Mouse (Mus musculus): Measurements from ENCODE around the gene Gm20388. TPM values are rescaled to one million over a fixed set of nuclear protein-coding genes. Genes with fewer than 3 reads are reported as not detected.
"Not testable (repeated sequence)": the region's sequence is repeated elsewhere in the genome, so short reads cannot be mapped to it uniquely, and the experiment has no call there.

Gene Gm20388
- polyA plus RNA-seq, 1 experiment from 2014 or later = not detected

GRCm38 (mm10) chr8:120325172-120325767, 414.6 kb downstream of the Gm20388 start:
- no peak overlapping the region for H3K9ac ChIP-seq (ENCODE audit: low read length)
- no peak overlapping the region for H3K4me2 ChIP-seq
- DNase-seq (ENCODE audit: low spot score, missing footprints) (no peak), ATAC-seq (ENCODE audit: low FRiP score) (no peak)
- 77% methylated on average over 5 of the region's 5 CpGs for WGBS
- no peaks in the 10 kb centered on the region for H3K36me3 ChIP-seq (ENCODE audit: control insufficient read depth, insufficient read depth, low read length)
- H3K4me3 ChIP-seq (ENCODE audit: low read depth, low read length) = no peak overlapping the region
- peaks cover 41% of the 10 kb centered on the region for H3K4me1 ChIP-seq (ENCODE audit: control insufficient read depth, insufficient read depth, low read length)
- no peaks in the 10 kb centered on the region for H3K27me3 ChIP-seq (ENCODE audit: control insufficient read depth, insufficient read depth, low read length)
- no peaks in the 10 kb centered on the region for H3K9me3 ChIP-seq (ENCODE audit: control insufficient read depth, low read length)
- H3K27ac ChIP-seq (ENCODE audit: low read depth, low read length) = no peak overlapping the region

- WGBS = 46% methylated on average over 3 of the region's 3 CpGs
- Histone ChIP-seq H3K4me3 (ENCODE audit: low read depth, low read length) (no peak overlapping the region), H3K4me1 (ENCODE audit: control insufficient read depth, insufficient read depth, low read length) (peaks cover 38% of the 10 kb centered on the region), H3K9me3 (ENCODE audit: control insufficient read depth, low read length) (no peaks in the 10 kb centered on the region), H3K9ac (ENCODE audit: low read length) (no peak overlapping the region), H3K36me3 (ENCODE audit: control insufficient read depth, insufficient read depth, low read length) (no peaks in the 10 kb centered on the region), H3K27ac (ENCODE audit: low read depth, low read length) (no peak overlapping the region), H3K4me2 (no peak overlapping the region), H3K27me3 (ENCODE audit: control insufficient read depth, insufficient read depth, low read length) (no peaks in the 10 kb centered on the region)
- DNase-seq (ENCODE audit: low spot score, missing footprints) (no peak), ATAC-seq (ENCODE audit: low FRiP score) (no peak)
These were observed 416.5 kb downstream of the Gm20388 start for GRCm38 (mm10) chr8:120327131-120327554.

- H3K36me3 ChIP-seq (ENCODE audit: control insufficient read depth, insufficient read depth, low read length) = no peaks in the 10 kb centered on the region
- no peak overlapping the region for H3K4me3 ChIP-seq (ENCODE audit: low read depth, low read length)
- 90% methylated on average over 13 of the region's 13 CpGs for WGBS
- H3K27me3 ChIP-seq (ENCODE audit: control insufficient read depth, insufficient read depth, low read length) = no peaks in the 10 kb centered on the region
- H3K27ac ChIP-seq (ENCODE audit: low read depth, low read length) = no peak overlapping the region
- H3K4me1 ChIP-seq (ENCODE audit: control insufficient read depth, insufficient read depth, low read length) = peaks cover 24% of the 10 kb centered on the region
- H3K9me3 ChIP-seq (ENCODE audit: control insufficient read depth, low read length) = no peaks in the 10 kb centered on the region
- H3K9ac ChIP-seq (ENCODE audit: low read length) = no peak overlapping the region
- DNase-seq (ENCODE audit: low spot score, missing footprints) (no peak), ATAC-seq (ENCODE audit: low FRiP score) (no peak)
- no peak overlapping the region for H3K4me2 ChIP-seq
These were observed 417.9 kb downstream of the Gm20388 start for GRCm38 (mm10) chr8:120328361-120329022.

DNA sequence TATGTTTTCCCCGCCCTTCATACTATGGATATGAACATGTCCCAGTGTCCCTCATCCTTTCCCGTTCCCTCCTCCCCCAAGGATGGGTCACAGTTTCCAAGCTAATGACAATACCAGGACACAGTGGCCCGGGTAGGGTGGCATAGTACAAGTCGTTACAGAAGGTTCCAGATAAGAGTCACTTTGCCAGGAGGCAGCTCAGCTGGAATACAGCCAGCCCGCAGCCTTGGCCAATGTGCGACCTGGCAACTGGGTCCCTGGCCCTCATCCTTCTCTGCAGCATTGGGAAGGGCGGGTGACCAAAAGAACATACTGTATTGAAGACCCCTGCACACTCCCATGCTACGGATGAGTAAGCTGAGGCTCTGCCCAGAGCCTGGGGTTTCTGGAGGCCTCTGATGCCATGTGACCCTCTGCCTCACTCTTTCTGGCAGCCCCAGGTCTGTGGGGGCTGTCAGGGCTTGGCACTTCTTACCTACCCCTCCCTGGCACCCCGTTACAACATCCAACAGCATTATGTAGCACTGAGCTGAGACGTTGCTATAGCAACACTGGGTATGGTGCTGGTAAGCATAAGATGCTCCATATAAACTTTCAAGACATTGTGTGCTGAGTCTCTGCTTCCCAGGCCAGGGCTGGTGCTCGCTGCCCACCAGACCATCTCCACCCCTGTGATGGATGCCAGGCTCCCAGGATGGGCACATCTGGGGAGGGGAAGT, 418.5 kb downstream of the Gm20388 start:
- H3K9ac ChIP-seq (ENCODE audit: low read length) = no peak overlapping the region
- H3K27ac ChIP-seq (ENCODE audit: low read depth, low read length) = no peak overlapping the region
- H3K36me3 ChIP-seq (ENCODE audit: control insufficient read depth, insufficient read depth, low read length) = no peaks in the 10 kb centered on the region
- peaks cover 17% of the 10 kb centered on the region for H3K4me1 ChIP-seq (ENCODE audit: control insufficient read depth, insufficient read depth, low read length)
- no peaks in the 10 kb centered on the region for H3K9me3 ChIP-seq (ENCODE audit: control insufficient read depth, low read length)
- H3K27me3 ChIP-seq (ENCODE audit: control insufficient read depth, insufficient read depth, low read length) = no peaks in the 10 kb centered on the region
- ATAC-seq (ENCODE audit: low FRiP score) = no peak
- no peak overlapping the region for H3K4me2 ChIP-seq
- no peak for DNase-seq (ENCODE audit: low spot score, missing footprints)
- H3K4me3 ChIP-seq (ENCODE audit: low read depth, low read length) = no peak overlapping the region
- 90% methylated on average over 11 of the region's 11 CpGs for WGBS

DNA sequence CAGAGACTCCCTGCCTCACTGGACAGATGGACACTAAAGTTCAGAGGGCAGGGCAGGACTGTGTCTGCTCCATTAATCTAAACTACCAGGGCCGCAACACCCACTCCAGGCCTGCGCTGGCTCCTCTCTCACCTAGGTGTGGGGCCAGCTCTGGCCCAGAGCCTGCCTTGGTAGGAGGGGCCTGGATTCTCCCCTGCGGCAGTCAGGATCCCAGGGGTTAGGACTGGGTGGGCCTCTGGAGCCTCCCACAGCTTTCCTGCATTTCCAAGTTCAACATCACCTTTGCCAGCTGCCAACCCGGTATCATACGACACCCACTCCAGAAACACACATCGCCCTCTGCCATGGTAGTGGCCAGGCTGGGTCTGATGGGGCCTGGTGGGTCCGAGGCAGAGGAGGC, 420.4 kb downstream of the Gm20388 start:
- Histone ChIP-seq H3K4me3 (ENCODE audit: low read depth, low read length) (no peak overlapping the region), H3K4me2 (no peak overlapping the region), H3K9me3 (ENCODE audit: control insufficient read depth, low read length) (no peaks in the 10 kb centered on the region), H3K36me3 (ENCODE audit: control insufficient read depth, insufficient read depth, low read length) (no peaks in the 10 kb centered on the region), H3K9ac (ENCODE audit: low read length) (no peak overlapping the region), H3K27me3 (ENCODE audit: control insufficient read depth, insufficient read depth, low read length) (no peaks in the 10 kb centered on the region), H3K27ac (ENCODE audit: low read depth, low read length) (no peak overlapping the region), H3K4me1 (ENCODE audit: control insufficient read depth, insufficient read depth, low read length) (peaks cover 25% of the 10 kb centered on the region)
- no peak for ATAC-seq (ENCODE audit: low FRiP score)
- 83% methylated on average over 7 of the region's 7 CpGs for WGBS
- DNase-seq (ENCODE audit: low spot score, missing footprints) = no peak

DNA sequence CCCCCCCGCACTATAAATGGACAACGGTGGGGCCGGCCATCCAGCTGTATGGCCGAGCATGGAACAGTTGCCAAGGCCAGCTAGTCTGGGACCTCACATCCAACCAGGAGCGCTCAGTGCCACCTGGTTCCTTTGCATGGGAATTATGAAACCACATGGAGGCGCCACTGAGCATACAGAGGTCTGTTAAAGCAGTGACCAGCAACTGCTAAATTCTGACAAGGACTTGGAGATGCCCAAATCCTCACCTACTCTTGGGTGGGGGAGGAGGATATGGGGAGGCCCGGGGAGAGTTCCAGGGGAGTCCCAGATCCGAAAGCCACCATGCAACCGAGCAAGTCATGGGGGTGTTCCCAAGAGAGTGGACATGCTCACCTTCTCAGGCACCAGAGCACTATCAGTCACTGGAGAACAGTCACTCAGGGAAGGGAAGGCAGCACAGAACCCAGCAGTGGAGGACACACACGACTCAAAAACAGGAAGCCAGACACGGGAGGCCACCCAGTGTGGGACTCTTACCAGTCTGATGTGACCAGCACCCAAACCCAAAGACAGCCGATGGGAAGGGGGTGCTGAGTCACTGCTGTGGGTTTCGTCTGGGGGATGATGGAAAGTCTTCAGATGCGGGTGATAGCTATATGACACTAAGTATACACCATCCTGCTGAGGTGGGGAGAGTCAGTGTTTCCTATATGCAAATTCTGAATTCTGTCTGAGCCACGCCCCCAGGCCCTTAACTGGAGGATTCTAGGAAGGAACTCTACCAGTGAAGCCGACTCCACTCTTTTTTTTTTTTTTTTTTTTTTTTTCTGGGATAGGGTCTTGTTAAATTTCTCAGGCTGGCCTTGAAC, 422.0 kb downstream of the Gm20388 start:
- H3K27me3 ChIP-seq (ENCODE audit: control insufficient read depth, insufficient read depth, low read length) = no peaks in the 10 kb centered on the region

DNA sequence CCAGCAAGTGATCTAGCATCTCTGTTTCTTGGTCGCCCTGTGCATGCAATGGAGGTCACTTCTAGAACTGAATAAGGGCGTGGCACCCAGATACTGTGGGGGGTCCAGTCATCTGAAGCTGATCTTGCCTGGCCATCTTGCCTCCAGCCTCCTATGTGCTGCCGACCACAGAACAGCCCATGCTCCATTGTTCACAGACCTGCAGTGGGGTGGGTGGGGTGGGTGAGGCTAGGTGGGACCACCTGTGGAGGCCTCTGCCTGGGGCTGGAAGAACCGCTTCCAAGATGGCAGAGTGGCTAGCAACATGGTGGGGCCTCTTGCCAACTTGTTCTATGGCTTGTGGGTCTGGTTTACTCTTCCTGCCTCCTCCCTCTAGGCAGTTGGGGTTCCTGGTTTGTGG, 423.0 kb downstream of the Gm20388 start:
- H3K4me1 ChIP-seq (ENCODE audit: control insufficient read depth, insufficient read depth, low read length) = peaks cover 34% of the 10 kb centered on the region
- no peak overlapping the region for H3K4me3 ChIP-seq (ENCODE audit: low read depth, low read length)
- DNase-seq (ENCODE audit: low spot score, missing footprints) (no peak), ATAC-seq (ENCODE audit: low FRiP score) (no peak)
- WGBS = 91% methylated on average over 4 of the region's 4 CpGs
- no peak overlapping the region for H3K4me2 ChIP-seq
- H3K9me3 ChIP-seq (ENCODE audit: control insufficient read depth, low read length) = no peaks in the 10 kb centered on the region
- H3K36me3 ChIP-seq (ENCODE audit: control insufficient read depth, insufficient read depth, low read length) = no peaks in the 10 kb centered on the region
- H3K27me3 ChIP-seq (ENCODE audit: control insufficient read depth, insufficient read depth, low read length) = no peaks in the 10 kb centered on the region
- no peak overlapping the region for H3K27ac ChIP-seq (ENCODE audit: low read depth, low read length)
- H3K9ac ChIP-seq (ENCODE audit: low read length) = no peak overlapping the region

More for the DNA sequence above, 422.0 kb downstream of the Gm20388 start:
- 73% methylated on average over 16 of the region's 16 CpGs for WGBS
- DNase-seq (ENCODE audit: low spot score, missing footprints) = no peak
- H3K9ac ChIP-seq (ENCODE audit: low read length) = no peak overlapping the region
- no peaks in the 10 kb centered on the region for H3K36me3 ChIP-seq (ENCODE audit: control insufficient read depth, insufficient read depth, low read length)
- H3K27ac ChIP-seq (ENCODE audit: low read depth, low read length) = no peak overlapping the region
- ATAC-seq (ENCODE audit: low FRiP score) = no peak
- no peaks in the 10 kb centered on the region for H3K9me3 ChIP-seq (ENCODE audit: control insufficient read depth, low read length)
- peaks cover 31% of the 10 kb centered on the region for H3K4me1 ChIP-seq (ENCODE audit: control insufficient read depth, insufficient read depth, low read length)
- H3K4me2 ChIP-seq = no peak overlapping the region
- no peak overlapping the region for H3K4me3 ChIP-seq (ENCODE audit: low read depth, low read length)

DNA sequence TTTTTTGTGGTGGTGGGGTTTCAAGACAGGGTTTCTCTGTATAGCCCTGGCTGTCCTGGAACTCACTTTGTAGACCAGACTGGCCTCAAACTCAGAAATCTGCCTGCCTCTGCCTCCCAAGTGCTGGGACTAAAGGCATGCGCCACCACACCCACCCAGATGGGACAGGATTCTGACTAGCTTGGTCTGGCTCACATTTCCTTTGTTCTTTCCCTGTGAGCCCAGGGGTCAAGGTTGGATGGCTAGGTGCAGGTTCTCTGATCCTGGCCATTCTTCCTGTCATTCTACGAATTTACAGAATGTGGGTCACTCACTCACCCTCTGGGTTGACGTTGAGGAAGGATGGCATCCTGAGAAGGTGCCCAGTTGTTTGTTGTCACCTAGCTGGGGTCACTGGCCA, 423.6 kb downstream of the Gm20388 start:
- ATAC-seq (ENCODE audit: low FRiP score); DNase-seq (ENCODE audit: low spot score, missing footprints); H3K4me2 ChIP-seq; H3K9me3 ChIP-seq (ENCODE audit: control insufficient read depth, low read length); H3K4me3 ChIP-seq (ENCODE audit: low read depth, low read length); H3K27me3 ChIP-seq (ENCODE audit: control insufficient read depth, insufficient read depth, low read length); H3K36me3 ChIP-seq (ENCODE audit: control insufficient read depth, insufficient read depth, low read length): not testable (repeated sequence)
- Histone ChIP-seq H3K4me1 (ENCODE audit: control insufficient read depth, insufficient read depth, low read length) (peaks cover 37% of the 10 kb centered on the region), H3K27ac (ENCODE audit: low read depth, low read length) (peak overlapping the region; percentile 93), H3K9ac (ENCODE audit: low read length) (peak overlapping the region; percentile 46)
- WGBS = 58% methylated on average over 3 of the region's 3 CpGs

All from midbrain, embryonic 11.5 days (tissue).